Mouse (Mus musculus) kidney, adult 2 months (tissue): ENCODE measurements around the gene Mrgprh.

ENCODE experiments used
- CTCF ChIP-seq: fragments of 200-500 bp; conservative IDR thresholded peaks from 2 replicates; pipeline ENCODE4 v1.5.1; 2011; ENCODE audit warnings: low read depth, mild to moderate bottlenecking, control low read depth, low read length, moderate library complexity, mixed read lengths; ENCODE audit not compliant: insufficient read depth, insufficient read length
- POLR2A ChIP-seq: fragments of 200-500 bp; IDR thresholded peaks from one replicate; pipeline ENCODE4 v1.6.1; 2011; ENCODE audit warnings: low read depth, low read length, control low read depth

GRCm38 (mm10) chr17:12880178-12880577 is 4.3 kb downstream of the Mrgprh start:
- TF ChIP-seq CTCF (peak; percentile 77), POLR2A (no peak)
